Mouse (Mus musculus): ENCODE data around the gene St5. TPM values are rescaled to one million over a fixed set of nuclear protein-coding genes. Genes with fewer than 3 reads are reported as not detected.

The St5 gene
- polyA plus RNA-seq, 1 experiment from 2014 or later: 26.2 TPM

DNA sequence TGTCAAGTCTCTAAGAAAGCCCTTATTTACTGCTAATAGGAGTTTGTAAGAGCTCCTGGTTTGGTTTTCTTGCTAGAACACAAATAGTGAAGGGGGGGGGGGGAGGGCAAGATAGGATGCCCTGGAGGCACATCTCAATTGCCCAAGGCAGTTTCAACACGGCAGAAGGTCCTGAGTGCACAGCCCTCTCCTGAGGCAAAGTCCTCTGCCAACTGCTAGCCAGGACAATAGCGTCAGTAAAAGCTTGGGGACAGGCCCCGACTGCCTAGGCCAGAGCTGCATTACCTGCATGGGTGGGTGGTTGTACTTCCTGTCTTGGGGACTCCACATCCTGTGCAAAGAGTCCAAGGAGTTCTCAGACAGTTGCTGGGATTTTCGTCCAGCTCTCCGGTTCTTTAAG is 158.6 kb downstream of the St5 start:
- peak overlapping the region; percentile 23; the same call in 1 of the 2 replicates for H3K27ac ChIP-seq (replicated peaks)
- H3K27me3 ChIP-seq: no peaks in the 10 kb centered on the region
- peaks cover 5% of the 10 kb centered on the region; the same call in 1 of the 2 replicates for H3K4me1 ChIP-seq (replicated peaks)
- no peak overlapping the region for H3K4me2 ChIP-seq
- no peak overlapping the region for H3K9ac ChIP-seq
- no peaks in the 10 kb centered on the region for H3K36me3 ChIP-seq
- ATAC-seq (ENCODE audit: low FRiP score, low read depth): no peak
- H3K4me3 ChIP-seq: no peak overlapping the region
- no peaks in the 10 kb centered on the region for H3K9me3 ChIP-seq
- whole genome bisulfite sequencing: 76% methylated on average over 5 of the region's 5 CpGs

DNA sequence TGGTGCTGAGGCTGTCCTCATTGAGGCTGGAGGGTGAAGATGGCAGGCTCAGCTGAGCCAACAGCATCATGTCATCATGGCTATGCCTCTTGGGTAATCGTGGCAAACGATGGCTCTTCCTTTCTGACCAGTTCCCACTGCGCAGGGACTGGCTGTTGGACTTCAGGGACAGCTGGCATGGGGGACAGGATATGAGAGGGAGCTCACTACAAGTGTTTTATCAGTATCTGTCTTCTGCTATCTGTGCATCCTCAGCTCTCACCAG is 161.1 kb downstream of the St5 start:
- Histone ChIP-seq H3K9ac (no peak overlapping the region), H3K27ac (replicated peaks) (no peak overlapping the region), H3K9me3 (no peaks in the 10 kb centered on the region), H3K36me3 (no peaks in the 10 kb centered on the region), H3K4me2 (no peak overlapping the region), H3K27me3 (no peaks in the 10 kb centered on the region), H3K4me1 (replicated peaks) (peaks cover 5% of the 10 kb centered on the region; the same call in 1 of the 2 replicates), H3K4me3 (no peak overlapping the region)
- 88% methylated on average over 3 of the region's 3 CpGs for WGBS
- no peak for ATAC-seq (ENCODE audit: low FRiP score, low read depth)

DNA sequence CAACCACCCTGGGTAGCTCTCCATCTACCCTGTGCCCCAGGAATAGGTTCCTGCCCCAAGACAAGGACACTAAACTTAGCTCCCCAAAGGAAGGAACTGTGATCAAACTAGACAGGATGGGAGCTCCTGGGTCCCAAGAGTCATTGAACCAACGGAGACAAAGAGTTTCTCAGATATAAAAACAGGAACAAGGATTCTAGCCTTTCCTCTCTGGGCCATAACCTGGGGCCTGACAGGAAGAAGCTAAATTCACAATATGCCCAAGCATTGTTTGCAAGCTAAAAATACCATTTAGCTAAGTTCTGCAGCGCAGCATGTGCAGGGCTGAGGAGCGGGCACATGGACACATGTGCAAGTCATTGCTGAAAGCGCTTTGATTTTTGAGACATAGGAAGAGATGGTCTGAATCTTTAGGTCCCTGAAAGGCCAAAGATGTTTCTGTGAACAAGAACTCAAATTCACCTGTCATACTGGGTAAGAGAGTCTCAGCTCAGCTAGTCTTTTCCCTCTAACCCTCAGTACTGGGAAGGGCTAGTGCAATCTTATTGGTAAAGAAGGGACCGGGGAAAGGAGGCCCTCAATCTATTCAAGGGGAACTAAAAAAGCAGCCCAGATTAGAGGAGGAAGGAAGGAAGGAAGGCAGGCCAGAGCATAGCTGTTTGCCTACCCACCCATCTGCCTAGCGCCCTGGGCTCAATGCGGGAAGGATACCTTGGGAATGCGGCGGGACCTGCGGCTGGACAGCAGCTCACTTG is 161.6 kb downstream of the St5 start:
- no peak overlapping the region for H3K27ac ChIP-seq (replicated peaks)
- 89% methylated on average over 10 of the region's 10 CpGs for WGBS

DNA sequence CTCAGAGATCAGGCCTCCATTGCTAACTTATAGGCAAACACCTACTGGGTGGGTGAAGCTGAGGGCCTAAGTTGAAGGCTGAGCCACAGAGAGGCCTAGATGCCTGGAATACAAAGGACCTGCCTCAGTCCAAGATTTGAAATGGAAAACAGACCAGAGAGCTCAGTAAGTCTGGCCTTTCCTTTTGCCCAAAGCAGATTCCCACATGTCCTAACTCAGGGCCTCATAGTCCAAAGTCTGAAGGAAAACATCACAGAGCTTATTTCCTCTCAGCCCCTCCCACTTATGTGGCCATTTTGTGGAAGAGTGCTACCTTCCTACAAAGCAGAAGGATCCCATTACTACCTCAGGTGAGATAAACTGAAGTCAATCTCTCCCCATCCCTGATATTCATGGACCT is 162.5 kb downstream of the St5 start:
- no peak overlapping the region for H3K4me3 ChIP-seq
- no peak overlapping the region for H3K4me2 ChIP-seq
- H3K4me1 ChIP-seq (replicated peaks): peaks cover 16% of the 10 kb centered on the region; the same call in 1 of the 2 replicates
- no peak overlapping the region for H3K27ac ChIP-seq (replicated peaks)
- no peak overlapping the region for H3K9ac ChIP-seq
- ATAC-seq (ENCODE audit: low FRiP score, low read depth): no peak
- no peaks in the 10 kb centered on the region for H3K27me3 ChIP-seq
- no peaks in the 10 kb centered on the region for H3K9me3 ChIP-seq
- H3K36me3 ChIP-seq: no peaks in the 10 kb centered on the region

More for the DNA sequence above, 161.6 kb downstream of the St5 start:
- no peaks in the 10 kb centered on the region for H3K9me3 ChIP-seq
- no peak overlapping the region for H3K9ac ChIP-seq
- ATAC-seq (ENCODE audit: low FRiP score, low read depth): no peak
- H3K4me1 ChIP-seq (replicated peaks): peaks cover 8% of the 10 kb centered on the region; the same call in 1 of the 2 replicates
- no peak overlapping the region for H3K4me3 ChIP-seq
- no peaks in the 10 kb centered on the region for H3K27me3 ChIP-seq
- H3K4me2 ChIP-seq: no peak overlapping the region
- H3K36me3 ChIP-seq: no peaks in the 10 kb centered on the region

GRCm38 (mm10) chr7:109536451-109536946 is 166.9 kb downstream of the St5 start:
- Histone ChIP-seq H3K9ac (no peak overlapping the region), H3K27me3 (no peaks in the 10 kb centered on the region), H3K27ac (replicated peaks) (peak overlapping the region; percentile 56), H3K36me3 (no peaks in the 10 kb centered on the region), H3K4me2 (no peak overlapping the region), H3K9me3 (no peaks in the 10 kb centered on the region), H3K4me3 (no peak overlapping the region), H3K4me1 (replicated peaks) (peaks cover 11% of the 10 kb centered on the region; the same call in 1 of the 2 replicates)
- WGBS: 47% methylated on average over 4 of the region's 4 CpGs
- peak; percentile 89 for ATAC-seq (ENCODE audit: low FRiP score, low read depth)

DNA sequence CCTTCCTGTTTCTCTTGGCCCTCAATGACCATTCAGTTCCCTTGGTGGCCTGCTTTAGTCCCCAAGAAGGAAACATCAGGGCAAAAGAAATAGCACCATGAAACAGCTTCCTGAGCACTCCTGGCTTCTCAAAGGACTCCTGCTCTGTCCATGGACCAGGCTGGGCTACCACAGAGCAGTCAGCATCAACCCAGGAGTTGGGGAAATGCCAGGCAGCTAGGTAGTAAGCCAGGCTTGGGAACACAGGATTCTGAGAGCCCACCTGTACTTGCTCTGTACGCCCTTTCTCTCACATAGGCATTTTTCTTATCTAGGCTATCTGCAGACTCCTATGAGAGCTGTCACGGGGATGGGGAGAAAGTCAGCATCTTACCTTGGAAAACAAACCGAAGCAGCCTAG is 168.5 kb downstream of the St5 start:
- Histone ChIP-seq H3K9ac (no peak overlapping the region), H3K4me3 (no peak overlapping the region), H3K36me3 (no peaks in the 10 kb centered on the region), H3K9me3 (no peaks in the 10 kb centered on the region), H3K4me2 (no peak overlapping the region), H3K27me3 (no peaks in the 10 kb centered on the region), H3K4me1 (replicated peaks) (peaks cover 11% of the 10 kb centered on the region; the same call in 1 of the 2 replicates), H3K27ac (replicated peaks) (no peak overlapping the region)
- no peak for ATAC-seq (ENCODE audit: low FRiP score, low read depth)
- WGBS: 92% methylated on average over 3 of the region's 3 CpGs

GRCm38 (mm10) chr7:109533888-109534287 is 169.5 kb downstream of the St5 start:
- 83% methylated on average over 4 of the region's 4 CpGs for WGBS

GRCm38 (mm10) chr7:109533129-109533528 is 170.3 kb downstream of the St5 start:
- peaks cover 11% of the 10 kb centered on the region; the same call in 1 of the 2 replicates for H3K4me1 ChIP-seq (replicated peaks)
- no peak overlapping the region for H3K4me3 ChIP-seq
- H3K9me3 ChIP-seq: no peaks in the 10 kb centered on the region
- ATAC-seq (ENCODE audit: low FRiP score, low read depth): no peak
- H3K27ac ChIP-seq (replicated peaks): no peak overlapping the region
- WGBS: 87% methylated on average over 4 of the region's 4 CpGs
- no peak overlapping the region for H3K4me2 ChIP-seq
- H3K27me3 ChIP-seq: no peaks in the 10 kb centered on the region
- H3K9ac ChIP-seq: no peak overlapping the region
- H3K36me3 ChIP-seq: no peaks in the 10 kb centered on the region

More at GRCm38 (mm10) chr7:109533888-109534287, 169.5 kb downstream of the St5 start:
- Histone ChIP-seq H3K4me1 (replicated peaks) (peaks cover 11% of the 10 kb centered on the region; the same call in 1 of the 2 replicates), H3K27me3 (no peaks in the 10 kb centered on the region), H3K36me3 (no peaks in the 10 kb centered on the region), H3K27ac (replicated peaks) (no peak overlapping the region), H3K4me2 (no peak overlapping the region), H3K9ac (no peak overlapping the region), H3K9me3 (no peaks in the 10 kb centered on the region), H3K4me3 (no peak overlapping the region)
- no peak for ATAC-seq (ENCODE audit: low FRiP score, low read depth)

- no peak for ATAC-seq (ENCODE audit: low FRiP score, low read depth)
- Histone ChIP-seq H3K4me2 (no peak overlapping the region), H3K9ac (no peak overlapping the region), H3K4me1 (replicated peaks) (peaks cover 11% of the 10 kb centered on the region; the same call in 1 of the 2 replicates), H3K4me3 (no peak overlapping the region), H3K27ac (replicated peaks) (no peak overlapping the region), H3K36me3 (no peaks in the 10 kb centered on the region), H3K27me3 (no peaks in the 10 kb centered on the region), H3K9me3 (no peaks in the 10 kb centered on the region)
- WGBS: 70% methylated on average over 3 of the region's 3 CpGs
Observed at GRCm38 (mm10) chr7:109532691-109533090, 170.7 kb downstream of the St5 start.

- Histone ChIP-seq H3K4me1 (replicated peaks) (peaks cover 6% of the 10 kb centered on the region; the same call in 1 of the 2 replicates), H3K27me3 (no peaks in the 10 kb centered on the region), H3K27ac (replicated peaks) (no peak overlapping the region), H3K36me3 (no peaks in the 10 kb centered on the region), H3K4me3 (no peak overlapping the region), H3K4me2 (no peak overlapping the region), H3K9me3 (no peaks in the 10 kb centered on the region), H3K9ac (no peak overlapping the region)
- ATAC-seq (ENCODE audit: low FRiP score, low read depth): no peak
- WGBS: 91% methylated on average over 5 of the region's 5 CpGs
Observed at GRCm38 (mm10) chr7:109531501-109531900, 171.9 kb downstream of the St5 start.

DNA sequence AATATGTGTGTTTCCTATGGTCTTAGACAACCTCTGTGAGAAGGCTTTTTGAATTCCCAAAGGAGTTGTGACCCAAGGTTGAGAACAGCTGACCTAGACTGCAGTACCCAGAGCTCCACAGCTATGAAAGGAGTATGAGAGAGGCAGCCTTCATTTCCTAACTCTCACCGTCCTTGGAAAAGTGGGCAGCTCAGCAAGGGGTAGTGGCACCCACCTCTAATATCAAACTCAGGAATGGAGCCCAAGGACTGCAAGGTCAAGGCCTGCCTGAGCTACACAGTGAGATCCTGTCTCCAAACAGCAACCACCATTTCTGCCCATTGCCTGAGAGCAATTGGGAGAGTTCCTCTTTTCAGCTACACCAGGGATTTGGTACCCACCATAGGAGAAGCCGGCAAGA is 173.7 kb downstream of the St5 start:
- Histone ChIP-seq H3K4me1 (replicated peaks) (no peaks in the 10 kb centered on the region), H3K27me3 (no peaks in the 10 kb centered on the region), H3K9me3 (no peaks in the 10 kb centered on the region), H3K4me2 (no peak overlapping the region), H3K4me3 (no peak overlapping the region), H3K9ac (no peak overlapping the region), H3K36me3 (peaks cover 8% of the 10 kb centered on the region), H3K27ac (replicated peaks) (no peak overlapping the region)
- 85% methylated on average over 2 of the region's 2 CpGs for WGBS
- no peak for ATAC-seq (ENCODE audit: low FRiP score, low read depth)

GRCm38 (mm10) chr7:109528356-109528755 is 175.0 kb downstream of the St5 start:
- Histone ChIP-seq H3K27ac (replicated peaks) (no peak overlapping the region), H3K27me3 (no peaks in the 10 kb centered on the region), H3K9me3 (no peaks in the 10 kb centered on the region), H3K9ac (0 out of 2 replicates have a peak overlapping the region, but pooled peaks have one; percentile 8), H3K4me1 (replicated peaks) (no peaks in the 10 kb centered on the region), H3K36me3 (peaks cover 21% of the 10 kb centered on the region), H3K4me2 (no peak overlapping the region), H3K4me3 (no peak overlapping the region)
- ATAC-seq (ENCODE audit: low FRiP score, low read depth): peak; percentile 76
- 20% methylated on average over 3 of the region's 3 CpGs for WGBS

Data from hindbrain, embryonic 15.5 days (tissue).